Mouse (Mus musculus) liver, adult 2 months (tissue): ENCODE measurements around the gene Ugt2a2.
"Not testable (repeated sequence)": the region's sequence is repeated elsewhere in the genome, so short reads cannot be mapped to it uniquely, and the experiment has no call there.

ENCODE experiments used
- CTCF ChIP-seq: fragments of 200-500 bp; IDR thresholded peaks from 2 replicates; pipeline ENCODE4 v1.5.1; 2011; ENCODE audit warnings: low read depth, low read length, control low read depth
- POLR2A ChIP-seq: fragments of 200-500 bp; IDR thresholded peaks from 2 replicates; pipeline ENCODE4 v1.6.1; 2011; ENCODE audit warnings: low read length, control low read depth; ENCODE audit not compliant: insufficient read depth; ENCODE audit errors: extremely low read depth

GRCm38 (mm10) chr5:87452514-87452913 is 29.5 kb downstream of the Ugt2a2 start:
- TF ChIP-seq POLR2A, CTCF: not testable (repeated sequence)
